Mouse (Mus musculus) frontal cortex, postnatal 10 days (tissue): ENCODE data around the gene Tcp10c.
"Not testable (repeated sequence)": the region's sequence is repeated elsewhere in the genome, so short reads cannot be mapped to it uniquely, and the experiment has no call there.

ENCODE experiments used
- DNase-seq, 2 experiments: peaks; one replicate each; pipeline ENCODE4 v3.0.0; 2022; ENCODE audit warnings: low spot score in 2 of 2, mixed read lengths in 1 of 2

The Tcp10c gene

GRCm38 (mm10) chr17:13354521-13354920 is at the start of gene Tcp10c:
TSS of gene Tcp10c (plus strand) at chr17:13354572.
- not testable (repeated sequence) for DNase-seq

DNA sequence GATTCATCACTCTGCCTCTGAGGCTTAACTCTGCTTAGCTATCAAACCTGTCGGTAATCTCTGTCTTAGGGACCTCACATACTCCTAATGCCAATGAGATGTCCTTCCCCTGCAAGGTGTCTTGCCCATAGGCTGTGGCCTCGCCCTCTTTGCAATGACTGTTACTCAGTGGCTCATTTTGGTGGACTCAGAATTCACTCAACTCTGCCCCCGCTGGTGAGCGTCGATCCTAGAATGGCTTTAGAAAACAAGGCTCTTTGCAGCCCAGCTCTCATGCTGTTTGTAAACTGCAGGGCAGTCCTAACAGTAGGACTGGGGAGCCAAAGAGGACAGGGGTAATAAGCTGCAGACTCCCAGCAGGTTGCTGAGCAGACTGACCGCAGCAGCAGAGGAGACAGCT is 46.5 kb upstream of the Tcp10c start:
- DNase-seq: peak in 1 of 2 experiments; percentile 18

DNA sequence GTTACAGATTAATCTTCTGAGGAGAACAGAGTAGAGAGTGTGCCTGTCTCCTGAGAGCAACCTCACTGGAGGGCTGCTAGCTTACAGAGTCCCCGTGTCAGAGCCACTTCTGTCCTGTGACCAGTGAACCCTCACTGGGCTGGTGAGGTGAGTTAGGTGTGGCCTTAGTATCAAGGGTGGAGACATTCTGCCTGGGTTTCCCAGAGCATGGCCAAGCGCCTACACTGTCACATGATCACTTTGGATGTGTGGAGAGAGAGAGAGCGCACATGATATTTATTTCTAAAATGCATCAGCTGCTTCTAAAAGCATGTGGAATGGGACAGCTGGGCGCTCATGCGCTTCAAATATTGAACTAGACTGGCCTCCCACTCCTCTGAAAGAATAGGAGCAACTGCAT is 46.0 kb upstream of the Tcp10c start:
- not testable (repeated sequence) for DNase-seq

DNA sequence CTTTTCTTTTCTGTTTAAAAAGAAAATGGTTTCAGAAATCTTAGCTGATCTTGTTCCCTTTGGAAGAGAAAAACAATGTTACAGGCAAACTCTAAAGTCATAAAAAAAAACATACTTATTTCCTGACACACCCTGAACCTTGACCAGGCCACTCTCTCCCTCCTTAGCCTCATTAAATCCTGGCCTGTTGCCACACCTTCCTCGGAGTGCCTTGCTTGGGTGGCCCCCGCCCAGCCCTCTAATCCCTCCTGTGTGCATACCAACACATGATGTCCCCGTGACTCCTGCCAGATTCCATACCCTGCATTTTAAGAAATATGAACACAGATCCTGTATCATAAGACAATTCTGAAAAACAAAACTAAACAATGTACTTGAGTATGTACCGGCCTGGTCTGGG is 45.6 kb upstream of the Tcp10c start:
- DNase-seq: not testable (repeated sequence)

- not testable (repeated sequence) for DNase-seq
Observed at GRCm38 (mm10) chr17:13309182-13309631, 45.2 kb upstream of the Tcp10c start.

GRCm38 (mm10) chr17:13329967-13330366 is 24.4 kb upstream of the Tcp10c start:
- DNase-seq: not testable (repeated sequence)

- DNase-seq: not testable (repeated sequence)
Observed at GRCm38 (mm10) chr17:13331179-13331578, 23.2 kb upstream of the Tcp10c start.

DNA sequence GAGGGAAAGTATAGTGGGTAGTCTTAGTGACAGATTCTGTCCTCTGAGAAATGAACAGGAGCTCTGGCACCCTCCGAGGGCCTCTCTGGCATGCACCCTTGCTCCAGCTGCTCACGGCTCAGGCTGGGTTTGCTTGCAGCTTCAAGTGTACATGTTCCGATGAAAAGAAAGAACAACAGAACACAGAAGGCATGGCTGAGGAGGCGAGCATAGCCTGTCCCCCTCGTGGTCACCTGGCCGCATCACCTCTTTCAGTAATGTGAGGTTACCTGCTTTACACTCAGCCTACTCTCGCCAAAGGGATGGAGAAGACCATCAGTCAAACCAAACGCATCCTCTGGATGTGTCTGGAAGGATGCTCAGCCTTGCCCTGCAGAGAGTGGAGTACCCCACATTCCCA is 21.9 kb upstream of the Tcp10c start:
- DNase-seq: not testable (repeated sequence)

DNA sequence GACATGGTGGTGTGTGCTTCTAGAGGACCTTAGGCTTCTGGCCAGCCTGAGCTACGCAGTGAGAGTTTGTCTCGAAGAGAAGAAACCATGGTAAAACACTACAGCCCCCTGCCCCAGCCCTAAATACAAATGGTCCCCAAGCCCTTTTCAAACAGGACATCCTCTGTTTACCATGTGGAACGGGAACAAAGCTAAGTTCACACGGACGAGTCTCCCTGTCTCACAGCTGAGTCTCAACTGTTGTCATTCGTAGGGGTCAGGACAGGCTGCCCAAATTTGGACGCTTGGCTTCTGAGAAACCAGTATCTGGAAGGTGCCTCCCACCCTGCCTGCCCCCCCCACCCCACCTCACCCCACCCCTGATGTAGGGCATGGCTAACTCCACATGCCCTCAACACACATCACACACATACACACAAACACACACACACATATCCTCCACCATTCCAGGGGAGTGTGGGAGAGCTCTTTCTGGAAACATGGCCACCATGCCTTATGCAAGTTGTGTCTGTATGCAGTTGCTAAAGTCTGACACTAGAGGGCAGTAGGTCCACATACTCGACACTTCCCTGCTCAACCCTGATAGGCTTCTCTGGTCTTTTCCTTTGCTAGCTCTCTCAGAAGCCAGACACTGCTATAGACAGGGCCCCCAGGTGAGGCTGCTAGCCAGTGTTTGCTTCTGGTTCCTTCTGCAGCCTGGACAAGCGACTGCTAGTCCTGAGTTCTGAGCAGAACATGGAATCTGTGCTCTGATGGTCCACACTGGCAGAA is 17.2 kb upstream of the Tcp10c start:
- DNase-seq: peak; percentile 39 to 52

DNA sequence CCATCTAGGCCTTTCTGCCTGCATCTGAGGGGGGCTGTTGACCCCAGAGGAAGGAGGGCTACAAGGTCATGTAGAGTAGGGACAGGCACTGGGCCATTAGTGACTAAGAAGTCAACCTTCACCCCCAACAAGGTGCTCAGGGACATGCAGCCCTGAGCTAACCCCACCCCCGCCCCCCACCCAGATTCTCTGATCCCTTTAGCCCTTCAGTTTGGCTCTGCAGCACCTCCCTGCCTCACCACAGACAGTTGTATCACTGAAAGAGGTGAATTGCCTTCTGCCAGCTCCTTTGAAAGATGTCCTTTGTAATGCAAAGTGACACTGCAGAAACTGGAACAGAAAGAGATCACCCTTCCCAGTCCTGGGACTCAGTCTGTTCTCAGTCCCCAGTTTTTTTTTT is 16.4 kb upstream of the Tcp10c start:
- not testable (repeated sequence) for DNase-seq

DNA sequence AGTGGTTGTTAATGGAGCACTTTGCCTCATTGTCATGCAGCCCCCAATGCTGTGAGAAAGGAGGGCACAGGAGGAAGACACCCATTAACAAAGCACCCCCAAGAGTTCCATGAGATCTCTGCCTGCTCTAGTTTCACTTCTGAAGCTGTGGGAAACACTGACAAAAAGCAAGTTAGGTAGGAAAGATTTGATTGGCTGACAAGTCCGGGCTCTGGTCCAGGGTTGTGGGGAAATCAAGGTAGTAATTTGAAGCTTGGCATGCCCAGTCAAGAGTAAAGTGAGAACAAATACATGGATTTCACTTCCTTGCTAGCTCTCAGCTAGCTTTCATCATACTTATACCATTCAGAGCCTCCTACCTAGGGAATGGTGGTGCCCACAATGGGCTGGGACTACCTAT is 14.3 kb upstream of the Tcp10c start:
- not testable (repeated sequence) for DNase-seq

DNA sequence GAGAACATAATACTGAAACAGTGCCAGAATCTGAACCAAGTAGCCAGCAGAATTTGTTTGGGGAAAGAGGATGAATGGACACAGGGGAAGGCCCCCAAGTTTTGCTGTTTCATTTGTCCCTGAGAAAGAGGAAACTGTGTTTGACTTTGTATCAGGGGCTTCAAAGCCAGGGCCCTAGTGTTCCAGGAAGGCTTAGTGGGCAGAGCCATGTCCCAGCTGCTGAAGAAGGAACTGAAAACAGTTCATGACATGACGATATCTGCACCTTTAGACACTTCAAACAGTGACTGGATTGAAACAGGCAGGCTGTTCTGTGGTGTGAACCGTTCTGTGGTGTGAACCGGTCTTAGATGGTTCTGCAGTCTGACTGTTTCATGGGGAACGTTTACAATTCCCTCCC is 8.4 kb upstream of the Tcp10c start:
- DNase-seq: not testable (repeated sequence)

- DNase-seq: not testable (repeated sequence)
Observed at GRCm38 (mm10) chr17:13349563-13349962, 4.8 kb upstream of the Tcp10c start.

DNA sequence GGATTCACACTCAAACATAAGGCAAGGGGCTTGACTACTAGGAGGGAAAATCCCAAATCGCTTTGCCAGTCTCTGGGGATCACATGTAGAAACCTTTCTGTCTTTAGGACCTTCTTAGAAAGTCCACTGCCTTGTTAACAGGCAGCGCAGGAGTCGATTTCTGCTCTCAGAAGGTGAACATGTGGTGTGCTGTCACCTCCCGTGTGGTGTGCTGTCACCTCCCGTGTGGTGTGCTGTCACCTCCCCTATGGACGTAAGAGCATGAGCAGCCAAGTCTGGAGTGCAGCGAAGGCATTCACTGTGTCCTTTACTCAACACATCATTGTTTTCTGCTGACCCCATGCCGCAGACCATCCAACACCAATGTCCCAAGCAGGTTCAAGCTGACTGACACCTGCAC is 1.1 kb upstream of the Tcp10c start:
- not testable (repeated sequence) for DNase-seq

DNA sequence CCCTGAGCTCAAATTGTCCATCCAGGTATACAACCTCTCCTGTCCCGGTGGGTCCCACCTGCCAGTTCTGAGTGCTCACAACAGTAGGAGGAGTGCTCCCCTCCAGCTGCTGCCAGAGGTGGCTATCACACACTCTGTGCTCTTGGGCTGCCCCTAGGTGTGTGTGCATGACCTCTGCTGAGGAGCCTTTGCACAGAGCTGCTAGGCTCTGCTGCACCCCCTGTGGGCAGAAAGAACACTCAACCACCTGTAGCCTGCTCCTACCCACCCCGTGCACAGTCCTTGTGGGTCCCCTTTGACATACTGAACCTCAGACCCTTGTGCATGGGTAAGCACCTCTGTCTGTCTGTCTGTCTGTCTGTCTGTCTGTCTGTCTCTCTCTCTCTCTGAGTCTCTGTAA is 8.1 kb downstream of the Tcp10c start:
- DNase-seq: not testable (repeated sequence)

DNA sequence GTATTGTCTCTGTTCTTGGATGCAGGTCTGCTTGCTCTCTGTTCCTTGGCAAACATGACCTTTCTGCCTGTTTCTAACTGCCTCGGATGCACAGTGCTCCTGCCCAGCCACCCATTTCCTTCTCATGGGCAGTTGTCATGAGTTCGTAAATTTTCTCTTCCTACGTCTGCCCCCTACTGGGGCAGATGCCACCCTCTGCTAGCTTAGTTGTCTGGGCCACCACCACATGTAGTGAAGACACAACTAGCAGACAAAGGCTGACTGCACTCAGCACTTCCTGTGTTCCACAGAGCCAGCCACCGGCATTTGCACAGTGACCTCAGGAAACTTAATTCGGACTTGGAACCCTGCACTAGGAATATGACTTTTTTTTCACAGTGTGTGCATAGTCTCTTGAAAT is 9.4 kb downstream of the Tcp10c start:
- not testable (repeated sequence) for DNase-seq

DNA sequence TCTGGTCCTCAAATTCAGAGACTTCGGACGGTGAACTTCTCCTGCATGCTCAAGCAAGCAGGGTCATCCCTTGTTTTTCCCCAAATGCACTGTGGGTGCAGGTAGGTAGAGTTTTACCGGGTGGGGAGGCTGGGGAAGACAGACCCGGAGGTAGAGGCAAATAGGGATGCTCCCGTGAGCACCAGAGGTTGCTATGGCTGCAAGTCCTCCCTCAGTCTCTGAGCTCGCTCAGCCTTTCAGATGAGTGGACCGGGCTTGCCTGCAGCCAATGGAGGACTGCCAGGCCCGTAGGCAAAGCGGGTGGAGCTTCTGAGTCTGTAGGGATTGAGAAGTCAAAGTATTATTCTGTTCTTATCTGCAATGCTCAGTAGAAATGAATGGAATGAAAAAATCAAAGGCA is 9.8 kb downstream of the Tcp10c start:
- DNase-seq: not testable (repeated sequence)

GRCm38 (mm10) chr17:13367181-13367580 is 12.8 kb downstream of the Tcp10c start:
- not testable (repeated sequence) for DNase-seq

DNA sequence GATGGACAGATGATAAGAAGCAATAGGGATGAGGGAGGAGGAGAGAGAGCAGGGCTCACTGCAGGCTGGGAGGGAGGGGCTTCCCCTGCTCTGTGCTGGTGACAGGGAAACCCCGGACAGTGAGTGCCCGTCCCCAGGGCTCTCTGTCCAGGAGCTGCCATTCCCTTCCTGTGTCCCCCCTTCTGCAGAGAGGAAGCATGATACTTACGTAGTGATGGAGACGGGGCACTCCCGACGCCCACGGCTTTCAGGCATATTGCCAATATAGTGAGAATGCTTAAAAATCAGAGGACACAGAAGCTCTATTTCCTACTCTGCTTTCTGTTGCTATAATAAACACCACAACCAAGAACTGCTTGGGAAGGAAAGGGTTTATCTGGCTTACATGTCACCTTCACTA is 14.3 kb downstream of the Tcp10c start:
- DNase-seq: peak; percentile 14 to 32

DNA sequence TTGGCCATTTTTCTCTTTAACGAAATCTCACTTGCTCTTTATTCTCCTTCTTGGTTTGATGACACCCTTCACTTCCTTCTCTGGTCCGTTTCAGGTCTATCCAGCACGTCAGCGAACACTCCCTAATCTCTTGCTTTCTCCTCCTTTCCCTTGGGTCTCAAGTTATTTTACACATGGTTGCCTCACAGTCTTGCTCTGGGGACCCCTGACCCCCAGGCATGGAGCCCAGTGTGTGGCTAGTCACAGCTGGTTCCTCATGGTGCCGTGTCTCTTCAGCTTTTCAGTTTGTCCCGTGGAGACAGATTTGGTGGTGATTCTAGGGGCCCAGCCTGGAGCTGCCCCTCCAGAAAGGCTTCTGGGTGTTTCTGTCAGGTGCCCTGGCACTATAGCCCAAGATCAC is 16.4 kb downstream of the Tcp10c start:
- DNase-seq: not testable (repeated sequence)

- DNase-seq: not testable (repeated sequence)
Observed at GRCm38 (mm10) chr17:13378341-13378740, 24.0 kb downstream of the Tcp10c start.

GRCm38 (mm10) chr17:13379951-13380615 is 25.7 kb downstream of the Tcp10c start:
- not testable (repeated sequence) for DNase-seq

DNA sequence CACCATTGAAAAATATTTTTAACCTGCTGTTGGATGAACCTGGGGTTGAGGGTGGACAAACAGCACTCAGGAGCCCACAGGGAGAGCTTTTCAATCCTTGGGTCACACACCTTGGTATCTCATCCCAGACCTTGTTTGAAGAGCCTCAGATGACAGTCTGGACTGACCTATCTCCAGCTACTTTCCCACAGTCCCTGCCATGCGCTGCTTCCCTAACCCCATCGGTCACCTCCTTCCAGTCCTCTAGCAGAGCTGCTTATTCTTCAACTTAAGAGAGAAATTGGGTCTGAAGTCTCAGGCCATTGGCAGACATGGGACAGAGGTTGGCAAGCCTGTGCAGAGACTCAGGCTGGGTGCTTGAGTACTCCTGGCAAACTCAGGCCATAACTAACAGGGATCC is 26.9 kb downstream of the Tcp10c start:
- not testable (repeated sequence) for DNase-seq
